Mouse (Mus musculus): ENCODE data around the gene Tmem108. TPM values are rescaled to one million over a fixed set of nuclear protein-coding genes. Genes with fewer than 3 reads are reported as not detected.

Tmem108 gene
- polyA plus RNA-seq, 1 experiment from 2014 or later: 66.1 TPM

DNA sequence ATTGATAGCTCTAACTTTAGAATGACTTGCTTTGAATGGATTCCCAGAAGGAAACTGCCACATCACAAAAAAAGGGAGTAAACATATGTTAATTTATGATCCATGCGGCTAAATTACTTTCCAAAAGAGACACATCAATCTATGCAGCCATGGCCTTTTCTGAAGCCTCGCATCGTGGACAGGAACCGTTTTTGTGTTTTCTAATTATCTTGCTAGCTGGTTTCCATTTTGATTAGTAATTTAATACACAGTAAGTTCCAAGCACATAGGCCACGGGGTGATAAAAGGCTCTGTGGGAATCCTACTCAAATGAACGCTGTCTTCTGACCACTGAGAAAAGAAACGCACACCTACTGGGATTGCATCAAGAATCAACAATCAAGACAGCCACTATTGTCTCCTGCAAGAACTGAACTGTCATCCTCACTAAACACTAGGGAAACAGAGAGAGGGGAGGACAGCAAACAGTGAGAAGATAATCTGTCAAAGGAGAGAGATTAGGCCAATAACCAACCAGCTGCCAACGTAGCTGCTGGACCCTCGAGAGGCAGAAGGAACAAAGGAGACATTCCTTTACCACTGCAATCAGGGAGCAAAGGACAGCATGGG lies 132.7 kb downstream of the Tmem108 start:
- Histone ChIP-seq H3K4me3 (no peak overlapping the region), H3K27me3 (replicated peaks) (no peaks in the 10 kb centered on the region), H3K27ac (replicated peaks) (peak overlapping the region; percentile 24; the same call in 1 of the 2 replicates), H3K4me1 (peaks cover 40% of the 10 kb centered on the region), H3K9me3 (no peaks in the 10 kb centered on the region), H3K36me3 (peaks cover 3% of the 10 kb centered on the region; the same call in 1 of the 2 replicates), H3K9ac (peak overlapping the region; percentile 10; the same call in 1 of the 2 replicates), H3K4me2 (no peak overlapping the region)
- WGBS: 43% methylated on average over 9 of the region's 9 CpGs
- no peak for ATAC-seq (ENCODE audit: extremely low read depth, insufficient number of reproducible peaks, low FRiP score, low TSS enrichment)

DNA sequence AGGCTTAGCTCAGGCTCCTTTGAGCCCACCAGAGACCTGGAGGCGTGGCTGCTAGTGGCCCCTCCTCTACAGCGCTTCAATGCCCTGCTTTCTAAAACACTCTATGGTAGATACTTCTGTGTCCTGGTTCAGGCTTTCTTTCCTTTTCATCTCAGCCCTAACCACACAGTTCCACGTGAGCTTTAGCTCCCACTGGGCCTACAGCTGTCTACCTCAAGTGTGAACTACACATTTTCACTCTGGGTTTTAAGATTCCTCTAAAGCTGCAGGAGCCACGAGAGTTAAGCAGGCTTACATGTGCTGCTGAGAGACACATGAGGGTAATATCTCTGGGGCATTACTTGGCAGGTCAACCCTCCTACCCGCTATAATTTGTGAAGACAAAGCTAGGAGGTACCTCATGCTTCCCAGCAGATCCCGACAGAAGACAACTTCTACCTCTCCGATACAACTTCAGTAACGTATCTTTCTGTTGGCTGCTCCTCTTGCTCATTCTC lies 134.2 kb downstream of the Tmem108 start:
- peaks cover 46% of the 10 kb centered on the region for H3K4me1 ChIP-seq

GRCm38 (mm10) chr9:103626156-103626555 lies 135.5 kb downstream of the Tmem108 start:
- Histone ChIP-seq H3K4me3 (no peak overlapping the region), H3K4me1 (peaks cover 43% of the 10 kb centered on the region), H3K27me3 (replicated peaks) (no peaks in the 10 kb centered on the region), H3K9ac (no peak overlapping the region), H3K36me3 (peaks cover 3% of the 10 kb centered on the region; the same call in 1 of the 2 replicates), H3K4me2 (no peak overlapping the region), H3K27ac (replicated peaks) (no peak overlapping the region), H3K9me3 (no peaks in the 10 kb centered on the region)
- ATAC-seq (ENCODE audit: extremely low read depth, insufficient number of reproducible peaks, low FRiP score, low TSS enrichment): no peak
- WGBS: 75% methylated on average over 4 of the region's 4 CpGs

More for the DNA sequence above, 134.2 kb downstream of the Tmem108 start:
- H3K27me3 ChIP-seq (replicated peaks): no peaks in the 10 kb centered on the region
- H3K4me3 ChIP-seq: no peak overlapping the region
- no peaks in the 10 kb centered on the region for H3K9me3 ChIP-seq
- H3K4me2 ChIP-seq: no peak overlapping the region
- 79% methylated on average over 8 of the region's 8 CpGs for WGBS
- H3K9ac ChIP-seq: no peak overlapping the region
- peak overlapping the region; percentile 24; the same call in 1 of the 2 replicates for H3K27ac ChIP-seq (replicated peaks)
- no peak for ATAC-seq (ENCODE audit: extremely low read depth, insufficient number of reproducible peaks, low FRiP score, low TSS enrichment)
- peaks cover 3% of the 10 kb centered on the region; the same call in 1 of the 2 replicates for H3K36me3 ChIP-seq

DNA sequence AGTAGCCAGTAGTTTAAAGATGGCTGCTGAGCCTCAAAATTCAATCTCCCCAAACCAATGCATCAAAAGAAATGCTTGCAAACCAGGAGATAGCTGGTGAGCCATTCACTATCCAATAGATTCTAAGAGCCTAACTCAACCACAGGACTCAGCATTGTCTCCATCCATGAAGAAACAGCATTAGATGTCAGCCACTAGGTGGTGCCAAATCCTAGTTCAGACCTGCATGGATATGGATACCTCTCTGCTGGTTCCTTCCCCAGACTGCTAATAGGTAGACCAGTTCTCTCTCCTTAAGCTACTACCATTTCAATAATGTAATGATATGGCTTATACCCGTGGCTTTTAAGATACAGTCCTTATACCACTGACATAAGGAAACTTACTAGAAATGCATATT lies 137.0 kb downstream of the Tmem108 start:
- Histone ChIP-seq H3K27ac (replicated peaks) (no peak overlapping the region), H3K4me3 (no peak overlapping the region), H3K4me1 (peaks cover 51% of the 10 kb centered on the region), H3K27me3 (replicated peaks) (no peaks in the 10 kb centered on the region), H3K9me3 (no peaks in the 10 kb centered on the region), H3K4me2 (no peak overlapping the region), H3K9ac (no peak overlapping the region), H3K36me3 (peaks cover 3% of the 10 kb centered on the region; the same call in 1 of the 2 replicates)
- WGBS: 33% methylated on average over 1 of the region's 1 CpGs
- no peak for ATAC-seq (ENCODE audit: extremely low read depth, insufficient number of reproducible peaks, low FRiP score, low TSS enrichment)

GRCm38 (mm10) chr9:103623560-103624316 lies 137.9 kb downstream of the Tmem108 start:
- Histone ChIP-seq H3K9me3 (no peaks in the 10 kb centered on the region), H3K4me3 (no peak overlapping the region), H3K27me3 (replicated peaks) (no peaks in the 10 kb centered on the region), H3K4me1 (peaks cover 47% of the 10 kb centered on the region), H3K36me3 (peaks cover 3% of the 10 kb centered on the region; the same call in 1 of the 2 replicates), H3K4me2 (0 out of 2 replicates have a peak overlapping the region, but pooled peaks have one; percentile 8), H3K27ac (replicated peaks) (peak overlapping the region; percentile 74), H3K9ac (0 out of 2 replicates have a peak overlapping the region, but pooled peaks have one; percentile 8)
- 60% methylated on average over 19 of the region's 19 CpGs for WGBS
- ATAC-seq (ENCODE audit: extremely low read depth, insufficient number of reproducible peaks, low FRiP score, low TSS enrichment): no peak

DNA sequence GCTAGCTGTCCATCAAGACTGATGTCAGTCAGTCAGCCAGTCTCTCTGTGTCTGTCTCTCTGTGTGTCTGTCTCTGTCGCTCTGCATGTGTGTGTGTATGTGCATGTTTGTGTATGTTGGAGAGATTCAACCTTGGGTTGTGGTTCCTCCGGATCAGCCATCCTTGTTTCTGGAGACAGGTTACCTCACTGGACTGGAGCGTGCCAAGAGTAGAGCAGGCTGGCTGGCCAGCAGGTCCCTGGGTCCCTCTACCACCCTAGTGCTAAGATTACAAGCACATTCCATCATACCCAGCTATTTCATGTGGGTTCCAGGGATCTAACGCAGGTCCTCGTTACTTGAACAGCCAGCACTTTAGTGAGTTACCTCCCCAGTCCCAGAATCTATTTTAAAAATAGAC lies 138.6 kb downstream of the Tmem108 start:
- peak overlapping the region; percentile 74 for H3K27ac ChIP-seq (replicated peaks)

GRCm38 (mm10) chr9:103621870-103622269 lies 139.8 kb downstream of the Tmem108 start:
- Histone ChIP-seq H3K9me3 (no peaks in the 10 kb centered on the region), H3K4me1 (peaks cover 39% of the 10 kb centered on the region), H3K4me3 (no peak overlapping the region), H3K27me3 (replicated peaks) (no peaks in the 10 kb centered on the region), H3K9ac (no peak overlapping the region), H3K4me2 (no peak overlapping the region), H3K36me3 (peaks cover 1% of the 10 kb centered on the region; the same call in 1 of the 2 replicates), H3K27ac (replicated peaks) (no peak overlapping the region)
- no peak for ATAC-seq (ENCODE audit: extremely low read depth, insufficient number of reproducible peaks, low FRiP score, low TSS enrichment)
- 86% methylated on average over 2 of the region's 2 CpGs for WGBS

More for the DNA sequence above, 138.6 kb downstream of the Tmem108 start:
- peak; percentile 20; the same call in 1 of the 2 replicates for ATAC-seq (ENCODE audit: extremely low read depth, insufficient number of reproducible peaks, low FRiP score, low TSS enrichment)
- peaks cover 3% of the 10 kb centered on the region; the same call in 1 of the 2 replicates for H3K36me3 ChIP-seq
- H3K9ac ChIP-seq: peak overlapping the region; percentile 8; the same call in 1 of the 2 replicates
- H3K9me3 ChIP-seq: no peaks in the 10 kb centered on the region
- H3K4me1 ChIP-seq: peaks cover 43% of the 10 kb centered on the region
- no peaks in the 10 kb centered on the region for H3K27me3 ChIP-seq (replicated peaks)
- 0 out of 2 replicates have a peak overlapping the region, but pooled peaks have one; percentile 8 for H3K4me2 ChIP-seq
- 48% methylated on average over 5 of the region's 5 CpGs for WGBS
- H3K4me3 ChIP-seq: no peak overlapping the region

GRCm38 (mm10) chr9:103620517-103621212 lies 141.0 kb downstream of the Tmem108 start:
- Histone ChIP-seq H3K36me3 (no peaks in the 10 kb centered on the region), H3K9me3 (peaks cover 8% of the 10 kb centered on the region), H3K27me3 (replicated peaks) (no peaks in the 10 kb centered on the region), H3K4me1 (peaks cover 39% of the 10 kb centered on the region), H3K9ac (no peak overlapping the region), H3K4me2 (no peak overlapping the region), H3K27ac (replicated peaks) (peak overlapping the region; percentile 45; the same call in 1 of the 2 replicates), H3K4me3 (no peak overlapping the region)
- WGBS: 78% methylated on average over 8 of the region's 8 CpGs
- no peak for ATAC-seq (ENCODE audit: extremely low read depth, insufficient number of reproducible peaks, low FRiP score, low TSS enrichment)

DNA sequence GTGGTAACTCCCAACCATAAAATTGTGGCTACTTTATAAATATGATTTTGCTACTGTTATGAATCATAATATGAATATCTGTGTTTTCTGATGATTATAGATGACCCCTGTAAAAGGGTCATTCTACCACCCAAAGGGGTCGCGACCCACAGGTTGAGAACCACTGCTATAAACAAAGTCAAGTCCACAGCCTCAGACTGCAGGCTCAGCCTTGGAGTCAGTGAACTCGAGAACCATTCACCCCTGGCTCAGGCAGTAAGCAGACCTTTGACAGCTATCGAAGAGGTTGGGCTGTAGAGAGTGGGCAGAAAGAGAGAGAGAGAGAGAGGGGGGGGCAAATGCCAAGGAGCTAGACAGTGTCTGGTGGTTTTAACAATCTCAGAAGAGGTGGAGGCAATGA lies 147.4 kb downstream of the Tmem108 start:
- Histone ChIP-seq H3K9me3 (peaks cover 11% of the 10 kb centered on the region), H3K4me1 (peaks cover 4% of the 10 kb centered on the region), H3K36me3 (peaks cover 6% of the 10 kb centered on the region), H3K4me2 (no peak overlapping the region), H3K27me3 (replicated peaks) (no peaks in the 10 kb centered on the region), H3K4me3 (no peak overlapping the region), H3K9ac (no peak overlapping the region), H3K27ac (replicated peaks) (no peak overlapping the region)
- 77% methylated on average over 4 of the region's 4 CpGs for WGBS
- no peak for ATAC-seq (ENCODE audit: extremely low read depth, insufficient number of reproducible peaks, low FRiP score, low TSS enrichment)

DNA sequence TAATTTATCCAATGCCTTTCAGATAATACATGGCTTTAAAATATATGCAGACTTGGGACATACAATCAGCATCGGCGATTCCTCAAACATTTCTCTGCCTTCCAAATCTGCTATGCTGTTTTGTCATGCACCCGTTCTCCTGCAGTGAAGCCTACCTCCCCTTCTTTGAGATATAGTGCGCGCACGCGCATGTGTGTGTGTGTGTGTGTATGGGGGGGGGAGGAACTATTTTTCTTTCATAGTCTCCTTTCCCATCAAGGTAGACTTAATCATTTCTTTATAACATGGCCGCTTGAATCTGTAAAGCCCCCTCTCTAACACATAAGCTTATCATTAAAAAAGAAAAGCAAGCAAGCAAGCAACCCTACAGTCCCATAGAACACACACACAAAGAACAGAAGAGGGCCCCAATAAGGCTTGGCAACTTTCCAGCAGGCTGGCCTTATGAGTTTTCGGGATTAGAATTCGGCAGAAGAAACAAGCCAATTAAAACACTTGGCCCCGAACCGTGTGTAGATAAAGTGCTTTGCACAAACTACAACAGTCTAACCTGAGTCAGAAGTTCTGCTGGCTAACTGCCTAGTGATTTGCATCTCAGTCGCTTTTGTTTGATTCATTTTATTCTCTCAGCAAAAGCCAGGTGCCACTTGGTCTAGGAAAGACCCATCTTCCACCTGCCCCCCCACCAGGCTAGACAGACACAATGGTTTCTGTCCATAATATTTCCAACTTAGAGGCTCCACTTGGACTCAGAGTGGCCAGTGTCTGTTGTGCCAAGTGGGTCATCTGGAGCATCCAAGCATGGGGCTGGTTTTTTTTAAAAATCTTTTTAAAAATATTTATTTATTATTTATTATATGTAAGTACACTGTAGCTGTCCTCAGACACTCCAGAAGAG lies 153.2 kb downstream of the Tmem108 start:
- Histone ChIP-seq H3K4me2 (no peak overlapping the region), H3K36me3 (peaks cover 18% of the 10 kb centered on the region), H3K4me1 (peaks cover 22% of the 10 kb centered on the region), H3K4me3 (no peak overlapping the region), H3K9ac (no peak overlapping the region), H3K27me3 (replicated peaks) (no peaks in the 10 kb centered on the region), H3K9me3 (0 out of 2 replicates have a peak, but pooled peaks cover 3% of the 10 kb centered on the region), H3K27ac (replicated peaks) (peak overlapping the region; percentile 24; the same call in 1 of the 2 replicates)
- no peak for ATAC-seq (ENCODE audit: extremely low read depth, insufficient number of reproducible peaks, low FRiP score, low TSS enrichment)
- WGBS: 74% methylated on average over 13 of the region's 13 CpGs

Measured in heart, embryonic 13.5 days (tissue).